Mouse (Mus musculus) layer of hippocampus, postnatal 25 days (tissue): ENCODE data around the gene Tmem91. TPM values are rescaled to one million over a fixed set of nuclear protein-coding genes. Genes with fewer than 3 reads are reported as not detected.

Experiments used
- DNase-seq, 2 experiments: peaks; one replicate each; pipeline ENCODE4 v3.0.0; 2022; ENCODE audit warnings: mixed read lengths in 2 of 2, low spot score in 1 of 2; ENCODE audit errors: extremely low spot score in 1 of 2
- total RNA-seq, 2 experiments: library from RNA; stranded (reverse); gene quantifications; 2 replicates each; pipeline ENCODE4 v1.2.3; 2021

The Tmem91 gene
- total RNA-seq, 2 experiments from 2014 or later: 12.7 to 16.5 TPM

DNA sequence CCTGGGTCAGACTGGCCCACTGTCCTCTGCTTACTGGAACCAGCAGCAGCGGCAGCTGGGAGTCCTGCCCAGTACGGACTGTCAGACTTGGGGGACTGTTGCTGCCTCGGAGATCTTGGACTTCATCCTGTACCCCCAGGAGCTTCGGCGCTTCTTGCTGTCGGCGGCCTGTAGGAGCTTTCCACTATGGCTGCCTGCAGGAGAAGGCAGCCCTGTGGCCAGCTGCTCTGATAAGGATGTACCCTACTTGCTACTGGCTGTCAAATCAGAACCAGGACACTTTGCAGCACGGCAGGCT, 46.7 kb downstream of the Tmem91 start:
- no peak for DNase-seq

DNA sequence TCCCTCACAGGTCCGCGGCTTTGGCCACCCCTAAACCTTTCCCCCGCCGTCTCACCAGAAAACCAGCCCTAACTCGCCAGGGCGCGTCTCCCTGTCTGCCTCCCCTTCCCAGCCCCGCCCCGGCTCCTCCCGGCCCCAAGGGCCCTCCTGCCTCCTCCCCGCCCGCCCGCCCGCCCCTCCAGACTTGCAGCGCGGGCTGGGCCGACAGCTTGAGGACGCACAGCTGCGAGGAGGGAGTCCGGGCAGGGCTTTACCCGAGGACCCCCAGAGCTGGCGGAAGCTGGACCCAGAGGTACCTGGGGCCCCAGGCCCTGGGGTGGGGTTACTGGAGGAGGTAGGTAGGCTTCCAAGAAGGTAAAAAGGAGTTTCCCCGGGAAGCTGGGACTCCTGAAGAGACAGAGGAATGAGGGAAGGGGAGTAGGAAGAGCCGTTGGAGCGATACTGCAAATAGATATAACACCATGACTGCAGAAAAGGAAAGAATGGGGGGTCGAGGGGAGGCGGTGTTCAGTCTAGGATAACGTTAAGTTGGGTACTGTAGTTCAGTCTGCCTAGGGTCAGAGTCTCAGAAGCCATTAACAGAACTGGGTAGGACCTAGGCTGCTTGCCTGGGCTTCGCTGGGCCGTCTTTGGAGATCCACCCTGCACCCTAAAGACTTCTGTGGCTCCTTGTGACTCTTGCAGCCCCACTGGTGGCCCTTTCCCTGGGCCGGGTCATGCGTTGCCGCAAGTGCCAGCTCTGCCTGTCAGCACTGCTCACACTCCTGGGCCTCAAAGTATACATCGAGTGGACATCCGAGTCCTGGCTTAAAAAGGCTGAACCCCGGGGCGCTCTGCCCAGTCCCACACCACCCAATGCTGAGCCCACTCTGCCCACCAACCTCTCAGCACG, 47.3 kb downstream of the Tmem91 start:
- no peak for DNase-seq

DNA sequence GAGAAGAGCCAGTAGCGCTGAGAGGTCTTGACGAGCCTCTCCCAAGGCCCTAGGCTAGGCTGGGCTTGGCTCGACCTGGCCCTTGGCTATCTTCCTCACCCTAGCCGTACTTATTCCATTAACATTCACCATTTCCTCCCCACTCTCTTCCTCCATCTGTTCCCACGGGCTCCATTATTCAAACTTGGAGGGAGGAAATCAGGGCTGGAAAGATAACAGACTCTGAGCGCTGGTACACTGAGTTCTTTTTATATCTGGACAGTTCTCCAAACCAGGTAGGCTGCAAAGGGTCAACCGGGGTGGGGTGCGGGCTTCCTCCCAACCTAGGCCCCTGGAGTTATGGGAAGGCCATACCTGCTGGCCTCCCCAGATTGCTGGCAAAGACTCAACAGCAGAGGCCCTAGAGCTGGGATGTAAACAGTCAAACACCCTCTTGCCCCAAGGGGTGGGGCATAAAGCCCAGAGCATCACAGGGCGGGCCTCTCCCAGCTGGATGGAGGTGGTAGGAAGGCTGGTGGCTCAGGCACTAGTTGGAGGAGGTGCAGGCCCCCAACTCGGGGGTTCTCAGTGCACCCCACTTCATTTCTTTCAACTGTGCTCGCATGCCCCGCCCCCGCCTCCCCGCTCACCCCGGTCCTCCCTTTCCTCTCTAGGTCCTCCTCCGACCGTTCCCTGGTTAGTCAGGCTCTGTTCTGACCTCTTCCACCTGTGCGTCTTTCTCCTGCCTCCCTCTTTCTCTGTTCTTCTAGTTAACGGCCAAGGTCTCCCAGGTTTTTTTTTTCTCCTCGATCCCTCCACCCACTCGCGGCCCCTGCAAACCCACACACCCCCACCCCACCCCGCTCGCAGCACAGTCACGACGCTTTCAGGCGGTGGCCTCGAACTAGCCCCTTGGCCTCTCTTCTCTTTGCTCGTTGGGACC, 48.2 kb downstream of the Tmem91 start, which contains the start of gene B3gnt8:
B3gnt8 (plus strand) TSS at position 146 of the 922 bp plus-strand sequence.
- no peak for DNase-seq

DNA sequence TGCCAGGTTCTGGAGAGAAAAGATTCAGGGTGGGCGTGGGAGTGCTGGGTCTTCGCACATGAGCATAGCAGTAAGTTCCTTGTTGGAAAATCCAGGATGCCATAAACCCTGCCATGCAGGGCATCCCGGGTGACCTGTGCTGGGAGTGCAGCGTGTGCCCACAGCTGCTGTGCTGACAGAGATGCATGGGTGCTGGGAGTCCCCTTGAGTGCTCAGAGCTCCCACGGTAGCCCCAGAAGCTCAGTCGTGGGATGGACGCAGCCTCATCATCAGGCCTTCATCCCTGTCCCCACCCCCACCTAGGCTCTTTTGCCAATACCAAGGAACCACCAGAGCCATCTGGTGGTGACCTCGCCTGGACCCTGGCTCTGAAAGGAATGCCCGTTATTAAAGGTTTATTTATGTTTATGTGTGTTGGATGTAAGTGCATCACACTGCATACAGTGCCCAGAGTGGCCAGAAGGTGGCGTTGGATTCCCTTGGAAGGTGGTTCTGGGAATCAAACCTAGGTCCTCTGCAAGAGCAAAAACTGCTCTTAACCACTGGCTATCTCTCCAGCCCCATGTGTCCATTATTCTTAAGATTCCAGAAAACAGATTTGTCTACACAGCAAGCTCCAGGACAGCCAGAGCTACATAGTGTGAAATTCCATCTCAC, 49.2 kb downstream of the Tmem91 start:
- peak in 1 of 2 experiments; percentile 39 for DNase-seq

DNA sequence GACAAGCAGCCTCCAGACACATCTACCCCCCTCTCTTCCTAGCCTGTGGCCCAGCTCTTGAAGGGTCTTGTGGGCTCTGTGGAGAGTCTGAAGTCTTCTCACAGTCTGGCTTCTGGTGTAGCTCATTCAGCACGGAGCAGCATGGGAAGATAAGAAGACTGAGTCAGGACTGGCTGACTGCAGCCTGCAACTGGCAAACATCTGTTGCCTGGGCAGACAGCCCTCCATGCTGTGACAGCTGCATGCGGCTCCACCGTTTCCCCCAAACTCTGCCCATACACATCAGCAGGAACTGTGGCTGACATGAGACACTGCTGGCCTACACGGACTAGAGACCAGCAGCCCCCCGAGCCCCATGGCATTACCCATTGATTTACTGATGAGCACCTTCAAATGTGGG, 50.1 kb downstream of the Tmem91 start:
- no peak for DNase-seq

DNA sequence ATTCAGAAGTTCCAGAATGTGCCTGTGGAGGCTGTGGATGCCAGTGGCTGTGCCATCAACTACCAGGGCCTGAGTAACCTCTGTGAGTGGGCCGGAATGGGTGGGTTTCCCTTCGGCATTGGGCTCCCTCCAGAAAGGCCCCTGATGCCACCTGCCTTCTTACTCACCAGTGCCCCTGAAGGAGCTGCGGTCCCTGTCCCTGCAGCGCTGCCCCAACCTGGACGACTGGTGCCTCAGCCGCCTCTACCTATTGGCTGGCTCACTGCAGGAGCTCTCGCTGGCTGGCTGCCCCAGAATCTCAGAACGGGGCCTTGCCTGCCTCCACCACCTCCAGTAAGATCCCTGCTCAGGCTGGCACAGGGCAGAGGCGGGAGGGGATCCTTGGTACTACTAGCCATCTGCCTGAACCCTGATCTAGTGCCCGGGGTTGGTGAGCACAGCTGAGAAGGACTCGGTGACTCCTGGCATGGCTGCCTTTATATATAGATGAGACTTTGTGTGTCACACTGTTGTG, 51.1 kb downstream of the Tmem91 start:
- DNase-seq: no peak

DNA sequence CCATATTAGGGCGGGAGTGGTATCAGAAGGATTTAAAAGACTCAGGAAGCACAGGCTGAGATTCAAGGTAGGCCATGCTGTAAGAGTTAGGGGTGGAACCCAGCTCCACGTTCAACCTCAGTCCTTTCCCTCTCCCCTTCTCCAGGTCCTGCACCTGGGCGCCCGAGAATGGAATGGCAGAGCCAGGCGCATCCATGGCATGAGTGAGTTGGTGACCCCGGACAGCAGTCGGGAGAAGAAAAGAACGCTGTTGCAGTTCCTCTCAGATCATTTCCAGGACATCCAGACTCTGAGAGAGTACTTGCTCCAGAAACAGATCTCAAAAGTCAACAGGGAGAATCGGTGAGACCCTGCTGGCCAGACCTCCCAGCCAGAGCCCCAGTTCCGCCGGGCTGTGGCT, 54.2 kb downstream of the Tmem91 start:
- no peak for DNase-seq

DNA sequence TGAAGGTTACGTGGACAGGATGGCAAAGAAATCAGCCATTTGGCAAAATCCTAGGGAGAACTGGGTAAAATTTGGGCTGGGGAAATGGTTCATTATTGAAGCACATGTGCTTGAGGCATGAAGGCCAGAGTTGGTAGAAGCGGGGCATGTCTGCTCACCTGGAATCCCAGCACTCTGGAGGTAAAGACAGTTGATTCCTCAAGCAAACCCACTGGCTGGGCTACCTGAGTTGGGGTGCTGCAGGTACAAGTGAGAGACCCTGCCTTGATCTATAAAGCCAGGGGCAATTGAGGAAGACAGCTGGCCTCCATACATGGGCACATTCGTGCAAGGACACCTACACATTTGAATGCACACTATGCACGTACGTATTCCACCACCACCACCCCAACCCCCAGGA, 54.9 kb downstream of the Tmem91 start:
- DNase-seq: no peak

DNA sequence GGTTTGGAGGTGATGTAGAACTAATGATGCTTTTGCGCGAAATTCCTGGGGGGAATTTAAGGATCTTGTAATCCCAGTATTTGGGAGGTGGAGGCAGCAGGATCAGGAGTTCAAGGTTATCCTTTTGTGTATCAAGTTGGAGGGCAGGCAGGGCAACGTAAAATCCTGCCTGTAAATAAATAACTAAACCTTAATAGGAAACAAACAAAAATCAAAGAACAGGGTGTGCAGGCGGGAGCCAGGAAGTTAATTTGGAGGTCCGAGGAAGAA, 55.3 kb downstream of the Tmem91 start:
- no peak for DNase-seq

Other genes with a start within 250 kb of the Tmem91 start
- 1 to 10 TPM; 3.1 TPM for gene Ceacam1, start 197.6 kb downstream of the Tmem91 start, total RNA-seq
- gene Ceacam2, start 135.3 kb downstream of the Tmem91 start, total RNA-seq: under 1 TPM; 0.27 to 0.28 TPM
- gene Erich4, start 59.3 kb downstream of the Tmem91 start, total RNA-seq: under 1 TPM in 1 of 2 experiments, not detected in 1; 0.39 TPM
- 10 to 100 TPM; 48.7 to 54.5 TPM for gene Dmac2, start 55.8 kb downstream of the Tmem91 start, total RNA-seq
- gene B3gnt8, start 48.5 kb downstream of the Tmem91 start, total RNA-seq: 1 to 10 TPM; 2.0 to 2.3 TPM
- gene Bckdha, start 16.2 kb downstream of the Tmem91 start, total RNA-seq: 10 to 100 TPM; 40.1 to 45.5 TPM
- gene Exosc5, start 16.0 kb downstream of the Tmem91 start, total RNA-seq: 10 to 100 TPM; 26.4 to 30.5 TPM
- 10 to 100 TPM; 25.2 to 25.7 TPM for gene B9d2, start 5.6 kb upstream of the Tmem91 start, total RNA-seq
- gene Tgfb1, start 11.8 kb upstream of the Tmem91 start, total RNA-seq: 1 to 10 TPM; 7.0 to 8.6 TPM
- gene Ccdc97, start 43.9 kb upstream of the Tmem91 start, total RNA-seq: 10 to 100 TPM; 54.6 to 58.5 TPM
- 100 to 1,000 TPM; 103 to 114 TPM for gene Hnrnpul1, start 79.6 kb upstream of the Tmem91 start, total RNA-seq
- 10 to 100 TPM; 37.2 to 43.5 TPM for gene Axl, start 113.5 kb upstream of the Tmem91 start, total RNA-seq
- 1 to 10 TPM; 1.2 to 1.3 TPM for gene Cyp2s1, start 141.7 kb upstream of the Tmem91 start, total RNA-seq
- under 1 TPM; 0.19 to 0.27 TPM for gene Cyp2b10, start 222.5 kb upstream of the Tmem91 start, total RNA-seq